Mouse (Mus musculus) MEL (cell line): ENCODE measurements around the gene Kcns3. TPM values are rescaled to one million over a fixed set of nuclear protein-coding genes. Genes with fewer than 3 reads are reported as not detected.

Source experiments
- DNase-seq: peaks from one replicate; pipeline ENCODE4 v3.0.0; 2011; ENCODE audit warnings: low read depth, low spot score
- H3K27ac ChIP-seq: 2 replicates; pipeline ENCODE4 v1.5.1; 2012; ENCODE audit warnings: low read depth, mild to moderate bottlenecking, control low read depth, low read length, moderate library complexity; ENCODE audit not compliant: control insufficient read depth
- H3K27me3 ChIP-seq, 2 experiments: fragments of 150-350 bp in 1 of 2; sonication (generic) in 1 of 2; 2 replicates each; pipeline ENCODE4 v1.6.1; 2012; ENCODE audit warnings: low read length in 2 of 2, mild to moderate bottlenecking in 2 of 2, improper control_type of control experiment in 1 of 2, moderate library complexity in 1 of 2; ENCODE audit not compliant: insufficient read depth in 2 of 2, control insufficient read depth in 1 of 2
- H3K36me3 ChIP-seq, 2 experiments: 2 replicates each; pipeline ENCODE4 v1.6.1; 2012 to 2014; ENCODE audit warnings: low read length in 2 of 2, improper control_type of control experiment in 1 of 2, inconsistent platforms in 1 of 2, mild to moderate bottlenecking in 1 of 2; ENCODE audit not compliant: insufficient read depth in 2 of 2, control insufficient read depth in 1 of 2
- H3K4me1 ChIP-seq, 2 experiments: fragments of 150-350 bp in 1 of 2; sonication (generic) in 1 of 2; 2 replicates each; pipeline ENCODE4 v1.6.1; 2012; ENCODE audit warnings: low read length in 2 of 2, improper control_type of control experiment in 1 of 2, mild to moderate bottlenecking in 1 of 2; ENCODE audit not compliant: insufficient read depth in 2 of 2, control insufficient read depth in 1 of 2
- H3K4me3 ChIP-seq, 2 experiments: fragments of 150-350 bp in 1 of 2; sonication (generic) in 1 of 2; 2 replicates each; pipeline ENCODE4 v1.5.1; 2012; ENCODE audit warnings: low read depth in 2 of 2, low read length in 2 of 2, mild to moderate bottlenecking in 2 of 2, moderate library complexity in 2 of 2, control low read depth in 1 of 2, improper control_type of control experiment in 1 of 2; ENCODE audit not compliant: control insufficient read depth in 1 of 2, insufficient read depth in 1 of 2
- H3K79me2 ChIP-seq: 2 replicates; pipeline ENCODE4 v1.6.1; 2012; ENCODE audit warnings: mild to moderate bottlenecking, low read length, moderate library complexity; ENCODE audit not compliant: control insufficient read depth, poor library complexity, insufficient read depth
- H3K9ac ChIP-seq: 2 replicates; pipeline ENCODE4 v1.6.1; 2012; ENCODE audit warnings: low read depth, mild to moderate bottlenecking, control low read depth, low read length, moderate library complexity; ENCODE audit not compliant: control insufficient read depth, poor library complexity, severe bottlenecking
- H3K9me3 ChIP-seq: fragments of 150-350 bp; sonication (generic); replicated peaks from 2 replicates; pipeline ENCODE4 v1.6.1; 2012; ENCODE audit warnings: mild to moderate bottlenecking, low read length, improper control_type of control experiment, moderate library complexity; ENCODE audit not compliant: insufficient read depth
- BHLHE40 ChIP-seq: IDR thresholded peaks from 2 replicates; pipeline ENCODE4 v1.6.1; 2012; ENCODE audit warnings: low read depth, mild to moderate bottlenecking, inconsistent platforms, low read length, improper control_type of control experiment, borderline replicate concordance
- CHD1 ChIP-seq: IDR thresholded peaks from 2 replicates; pipeline ENCODE4 v1.6.1; 2012; ENCODE audit warnings: low read depth, mild to moderate bottlenecking, inconsistent platforms, low read length, improper control_type of control experiment
- CHD2 ChIP-seq: IDR thresholded peaks from 2 replicates; pipeline ENCODE4 v1.6.1; 2011; ENCODE audit warnings: low read length, improper control_type of control experiment
- CTCF ChIP-seq, 3 experiments: IDR thresholded peaks in 2 of 3; conservative IDR thresholded peaks in 1 of 3; 2 replicates each; pipeline ENCODE4 v1.5.1; 2011 to 2012; ENCODE audit warnings: low read length in 3 of 3, low read depth in 2 of 3, mild to moderate bottlenecking in 2 of 3, improper control_type of control experiment in 1 of 3, inconsistent platforms in 1 of 3, mixed read lengths in 1 of 3, moderate library complexity in 1 of 3; ENCODE audit not compliant: control insufficient read depth in 1 of 3, insufficient read depth in 1 of 3, poor library complexity in 1 of 3, severe bottlenecking in 1 of 3
- E2F4 ChIP-seq: IDR thresholded peaks from 2 replicates; pipeline ENCODE4 v1.6.1; 2011; ENCODE audit warnings: low read depth, low read length, improper control_type of control experiment, borderline replicate concordance
- ELF1 ChIP-seq: IDR thresholded peaks from 2 replicates; pipeline ENCODE4 v1.6.1; 2014; ENCODE audit warnings: low read depth, mild to moderate bottlenecking, inconsistent platforms, low read length, improper control_type of control experiment, moderate library complexity
- EP300 ChIP-seq, 2 experiments: IDR thresholded peaks; 2 replicates each; pipeline ENCODE4 v1.6.1; 2011; ENCODE audit warnings: improper control_type of control experiment in 2 of 2, low read length in 2 of 2, low read depth in 1 of 2, mild to moderate bottlenecking in 1 of 2
- GABPA ChIP-seq: IDR thresholded peaks from 2 replicates; pipeline ENCODE4 v1.6.1; 2012; ENCODE audit warnings: low read depth, mild to moderate bottlenecking, inconsistent platforms, low read length, improper control_type of control experiment, moderate library complexity
- GATA1 ChIP-seq: IDR thresholded peaks from 2 replicates; pipeline ENCODE4 v1.6.1; 2011; ENCODE audit warnings: low read depth, low read length, improper control_type of control experiment
- JUND ChIP-seq: IDR thresholded peaks from 2 replicates; pipeline ENCODE4 v1.6.1; 2011; ENCODE audit warnings: low read depth, mild to moderate bottlenecking, improper control_type of control experiment, low read length
- KAT2A ChIP-seq: conservative IDR thresholded peaks from 2 replicates; pipeline ENCODE4 v1.6.1; 2012; ENCODE audit warnings: low read depth, low read length, improper control_type of control experiment, inconsistent platforms
- MAFK ChIP-seq: IDR thresholded peaks from 2 replicates; pipeline ENCODE4 v1.6.1; 2011; ENCODE audit warnings: low read depth, mild to moderate bottlenecking, low read length, improper control_type of control experiment, borderline replicate concordance
- MYB ChIP-seq: IDR thresholded peaks from 2 replicates; pipeline ENCODE4 v1.6.1; 2011; ENCODE audit warnings: mild to moderate bottlenecking, low read depth, low read length, improper control_type of control experiment
- POLR2AphosphoS5 ChIP-seq: IDR thresholded peaks from 2 replicates; pipeline ENCODE4 v1.6.1; 2012; ENCODE audit warnings: low read depth, borderline replicate concordance, mild to moderate bottlenecking, inconsistent platforms, low read length, moderate library complexity, mixed read lengths
- SIN3A ChIP-seq: IDR thresholded peaks from 2 replicates; pipeline ENCODE4 v1.6.1; 2012; ENCODE audit warnings: low read length, improper control_type of control experiment, inconsistent platforms
- SMC3 ChIP-seq: IDR thresholded peaks from 2 replicates; pipeline ENCODE4 v1.6.1; 2011; ENCODE audit warnings: low read depth, low read length, improper control_type of control experiment
- TBP ChIP-seq: IDR thresholded peaks from 2 replicates; pipeline ENCODE4 v1.8.0; 2011; ENCODE audit warnings: low read depth, low read length, improper control_type of control experiment
- USF2 ChIP-seq, 2 experiments: IDR thresholded peaks; 2 replicates each; pipeline ENCODE4 v1.6.1; 2011 to 2012; ENCODE audit warnings: improper control_type of control experiment in 2 of 2, low read length in 2 of 2, borderline replicate concordance in 1 of 2, inconsistent platforms in 1 of 2, low read depth in 1 of 2, mild to moderate bottlenecking in 1 of 2; ENCODE audit not compliant: insufficient read depth in 1 of 2
- ZNF384 ChIP-seq: IDR thresholded peaks from 2 replicates; pipeline ENCODE4 v1.6.1; 2012; ENCODE audit warnings: low read depth, mild to moderate bottlenecking, inconsistent platforms, low read length, improper control_type of control experiment
- polyA plus RNA-seq, 2 experiments: library from polyadenylated mRNA; stranded (reverse) in 1 of 2; unstranded in 1 of 2; fragments of >175 nt in 1 of 2; fragments of >200 nt in 1 of 2; gene quantifications; 2 replicates each; pipeline versions ENCODE4 v1.2.1 to v1.2.4; 2012; ENCODE audit warnings: low replicate concordance in 2 of 2, low read depth in 1 of 2; ENCODE audit not compliant: insufficient read length in 2 of 2, insufficient read depth in 1 of 2, missing spikeins in 1 of 2
- total RNA-seq: library from RNA; depleted of rRNA; stranded (reverse); fragments of 300-350 nt; gene quantifications from 2 replicates; pipeline ENCODE4 v1.2.3, GENCODE M21; 2012

Gene Kcns3
- total and polyA plus RNA-seq, 3 experiments = not detected

GRCm38 (mm10) chr12:11155123-11155522, 4.3 kb upstream of the Kcns3 start:
- TF ChIP-seq CTCF (IDR thresholded peaks at IDR 0.05 in 2 of 3, conservative IDR thresholded peaks at IDR 0.05 in 1 of 3; ENCODE audit: control insufficient read depth in 1 of 3, insufficient read depth in 1 of 3, low read depth in 2 of 3, low read length in 3 of 3, poor library complexity in 1 of 3, severe bottlenecking in 1 of 3) = no peak
- TF ChIP-seq SMC3 = no peak
- TF ChIP-seq CHD1 = no peak
- TF ChIP-seq JUND = no peak
- TF ChIP-seq USF2 (IDR thresholded peaks at IDR 0.05; ENCODE audit: borderline replicate concordance in 1 of 2, insufficient read depth in 1 of 2, low read depth in 1 of 2, low read length in 2 of 2) = no peak
- no peak for TF ChIP-seq MYB
- no peak for TF ChIP-seq MAFK
- TF ChIP-seq BHLHE40 = no peak
- no peak for DNase-seq
- Histone ChIP-seq H3K36me3 (no peaks in the 10 kb centered on the region), H3K27ac (no peak overlapping the region), H3K79me2 (no peaks in the 10 kb centered on the region), H3K9me3 (no peaks in the 10 kb centered on the region), H3K4me1 (no peaks in the 10 kb centered on the region), H3K9ac (no peak overlapping the region), H3K27me3 (no peaks in the 10 kb centered on the region), H3K4me3 (no peak overlapping the region)

- Histone ChIP-seq H3K9ac (no peak overlapping the region), H3K27me3 (no peaks in the 10 kb centered on the region), H3K79me2 (no peaks in the 10 kb centered on the region), H3K4me3 (no peak overlapping the region), H3K9me3 (no peaks in the 10 kb centered on the region), H3K4me1 (no peaks in the 10 kb centered on the region), H3K27ac (no peak overlapping the region), H3K36me3 (no peaks in the 10 kb centered on the region)
- TF ChIP-seq GATA1 = no peak
- no peak for DNase-seq
These were observed 2.7 kb upstream of the Kcns3 start for GRCm38 (mm10) chr12:11153587-11153986.

- H3K4me3 ChIP-seq = no peak overlapping the region
These were observed 492 bp downstream of the Kcns3 start for GRCm38 (mm10) chr12:11150192-11150935.

More at GRCm38 (mm10) chr12:11150192-11150935, 492 bp downstream of the Kcns3 start:
- TF ChIP-seq SMC3 = no peak
- no peak for TF ChIP-seq E2F4
- TF ChIP-seq KAT2A = no peak
- TF ChIP-seq CHD2 = no peak
- no peak for TF ChIP-seq CTCF (IDR thresholded peaks at IDR 0.05 in 2 of 3, conservative IDR thresholded peaks at IDR 0.05 in 1 of 3; ENCODE audit: control insufficient read depth in 1 of 3, insufficient read depth in 1 of 3, low read depth in 2 of 3, low read length in 3 of 3, poor library complexity in 1 of 3, severe bottlenecking in 1 of 3)
- no peak for TF ChIP-seq JUND
- TF ChIP-seq EP300 (IDR thresholded peaks at IDR 0.05; ENCODE audit: low read depth in 1 of 2, low read length in 2 of 2) = no peak
- no peak for TF ChIP-seq SIN3A
- no peak for TF ChIP-seq CHD1
- no peak for TF ChIP-seq TBP
- TF ChIP-seq GATA1 = no peak
- no peak for TF ChIP-seq MAFK
- TF ChIP-seq GABPA = no peak
- no peak for TF ChIP-seq POLR2AphosphoS5
- no peak for TF ChIP-seq ZNF384
- no peak for TF ChIP-seq ELF1
- H3K36me3 ChIP-seq = no peaks in the 10 kb centered on the region
- no peak overlapping the region for H3K27ac ChIP-seq
- H3K79me2 ChIP-seq = no peaks in the 10 kb centered on the region
- no peak for DNase-seq
- H3K27me3 ChIP-seq = no peaks in the 10 kb centered on the region
- no peaks in the 10 kb centered on the region for H3K9me3 ChIP-seq
- no peaks in the 10 kb centered on the region for H3K4me1 ChIP-seq
- no peak overlapping the region for H3K9ac ChIP-seq
